Mouse (Mus musculus) c-Kit-negative CD71-positive TER-119-positive erythroid progenitor cells, embryonic 14.5 days (primary cell): Measurements from ENCODE around the gene Mmp21.
"Not testable (repeated sequence)": the region's sequence is repeated elsewhere in the genome, so short reads cannot be mapped to it uniquely, and the experiment has no call there.

ENCODE experiments used
- DNase-seq: peaks from one replicate; pipeline ENCODE4 v3.0.0-alpha.2; 2013; ENCODE audit warnings: low read depth, low spot score

Mmp21 gene

DNA sequence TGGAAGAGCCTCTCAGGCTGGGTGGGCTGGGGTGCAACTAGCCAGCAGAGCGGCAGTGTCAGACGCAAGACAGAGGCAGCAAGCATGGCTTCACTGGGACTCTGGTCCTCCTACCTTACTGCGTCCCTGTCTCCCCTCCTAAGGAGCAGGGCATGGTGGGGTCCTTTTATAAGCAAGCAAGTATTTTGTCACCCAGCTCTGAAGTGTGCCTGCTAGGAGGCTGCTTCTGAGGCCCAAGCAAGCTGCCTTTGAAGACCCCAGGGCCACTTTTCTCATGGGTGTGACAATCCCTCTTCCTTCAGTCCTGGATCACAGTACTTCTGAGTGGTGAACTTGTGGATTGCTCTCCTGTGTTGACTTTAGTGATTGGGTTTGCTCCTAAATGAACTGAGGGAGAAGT is at the start of gene Mmp21:
Gene Mmp21 (minus strand): TSS at position 101 of the 400 bp plus-strand sequence.
- no peak for DNase-seq

DNA sequence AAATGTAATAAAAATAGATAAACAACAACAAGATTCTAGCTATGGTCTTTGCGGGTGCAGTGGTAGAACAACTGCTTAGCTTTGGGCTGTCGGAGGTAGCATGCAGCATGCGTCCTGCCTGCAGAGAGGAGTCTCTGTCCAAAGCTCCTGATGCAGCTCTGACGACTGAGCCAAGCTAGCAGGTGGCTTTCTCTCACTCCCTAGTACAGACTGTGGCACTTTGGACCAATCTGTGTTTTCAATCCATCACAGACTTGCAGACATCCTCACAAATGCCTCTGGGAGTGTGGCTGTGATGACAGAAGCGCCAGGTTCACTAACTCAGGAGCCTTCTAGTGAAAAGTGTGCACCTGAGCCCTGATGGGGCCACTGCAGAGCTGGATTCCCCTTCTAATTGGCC is 49.5 kb upstream of the Mmp21 start:
- DNase-seq = no peak

- no peak for DNase-seq
Observed at GRCm38 (mm10) chr7:133727027-133727426, 47.2 kb upstream of the Mmp21 start.

DNA sequence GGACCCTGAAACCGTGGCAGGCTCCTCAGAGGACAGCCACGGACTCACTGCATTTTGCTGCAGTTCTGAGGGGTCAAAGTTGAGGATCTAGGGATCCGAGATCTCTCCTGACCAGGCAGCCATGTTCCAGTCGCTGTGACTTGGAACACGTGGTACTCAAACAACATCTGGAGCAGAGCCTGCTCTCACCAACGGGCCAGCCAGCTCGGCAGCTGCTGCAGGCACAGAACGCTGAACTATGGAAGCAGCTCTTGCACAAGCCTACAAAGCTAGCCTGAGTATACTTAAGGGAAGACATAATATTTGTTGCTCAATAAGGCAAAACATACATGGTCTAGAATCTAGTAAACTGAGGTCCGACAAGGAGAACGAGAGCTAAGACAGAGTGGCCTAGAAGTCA is 45.7 kb upstream of the Mmp21 start:
- no peak for DNase-seq

DNA sequence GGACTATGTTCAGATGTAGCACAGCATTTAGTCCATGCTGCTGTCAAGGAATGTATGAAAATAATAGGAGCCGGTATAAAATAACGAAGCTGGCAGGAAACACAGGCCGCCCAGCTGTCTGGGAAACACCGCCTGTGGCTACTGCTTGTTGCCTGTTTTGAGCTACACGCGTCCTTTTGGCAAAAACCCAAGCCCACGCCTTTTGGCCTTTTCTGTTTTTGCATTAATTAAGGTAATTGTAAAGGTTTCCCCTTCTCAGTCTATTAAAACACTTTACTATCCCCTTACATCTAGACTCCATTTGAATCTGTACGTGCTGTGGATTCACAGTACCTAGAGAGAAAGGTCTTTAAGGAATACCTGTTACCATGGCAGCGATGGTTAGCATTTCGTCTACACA is 45.0 kb upstream of the Mmp21 start:
- DNase-seq = no peak

- DNase-seq = no peak
Observed at GRCm38 (mm10) chr7:133720616-133721015, 40.8 kb upstream of the Mmp21 start.

GRCm38 (mm10) chr7:133718580-133718979 is 38.7 kb upstream of the Mmp21 start:
- no peak for DNase-seq

GRCm38 (mm10) chr7:133715387-133715786 is 35.5 kb upstream of the Mmp21 start:
- DNase-seq = no peak

DNA sequence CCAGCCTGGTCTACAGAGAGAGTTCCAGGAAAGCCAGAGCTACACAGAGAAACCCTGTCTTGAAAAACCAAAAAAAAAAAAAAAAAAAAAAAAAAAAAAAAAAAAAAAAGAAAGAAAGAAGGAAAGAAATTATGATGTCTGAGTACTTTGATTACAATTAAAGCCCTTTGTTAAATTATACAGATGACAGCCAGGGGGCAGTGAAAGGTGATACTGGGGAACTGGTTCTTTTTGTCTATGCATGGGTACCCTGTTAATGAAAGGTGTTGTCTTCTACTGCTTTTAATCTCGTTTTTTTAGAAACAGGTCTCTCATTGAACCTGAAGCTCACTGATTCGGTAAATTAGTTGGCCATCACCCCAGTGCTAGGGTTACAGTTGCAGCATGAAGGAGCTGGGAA is 27.4 kb upstream of the Mmp21 start:
- no peak for DNase-seq

- DNase-seq = no peak
Observed at GRCm38 (mm10) chr7:133703906-133704305, 24.0 kb upstream of the Mmp21 start.

GRCm38 (mm10) chr7:133702333-133702732 is 22.5 kb upstream of the Mmp21 start:
- DNase-seq = peak; percentile 86

- no peak for DNase-seq
Observed at GRCm38 (mm10) chr7:133701366-133701765, 21.5 kb upstream of the Mmp21 start.

DNA sequence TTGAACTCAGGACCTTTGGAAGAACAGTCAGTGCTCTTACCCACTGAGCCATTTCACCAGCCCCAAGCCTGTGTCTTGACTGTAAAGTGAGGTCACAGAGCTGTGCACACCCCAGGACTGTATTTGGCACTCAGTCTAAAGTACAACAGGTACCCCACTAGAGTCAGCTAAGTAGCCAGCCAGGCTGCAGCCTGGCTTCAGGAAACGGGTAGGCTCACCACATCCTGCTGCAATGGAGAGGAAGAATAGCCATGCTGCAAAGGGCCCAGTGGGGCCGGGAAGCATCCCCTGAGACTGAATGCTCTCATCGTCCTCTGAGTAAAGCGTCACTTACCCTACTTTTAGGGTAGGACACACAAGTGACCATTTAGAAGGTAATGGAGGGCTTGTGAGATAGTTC is 20.0 kb upstream of the Mmp21 start:
- DNase-seq = no peak

DNA sequence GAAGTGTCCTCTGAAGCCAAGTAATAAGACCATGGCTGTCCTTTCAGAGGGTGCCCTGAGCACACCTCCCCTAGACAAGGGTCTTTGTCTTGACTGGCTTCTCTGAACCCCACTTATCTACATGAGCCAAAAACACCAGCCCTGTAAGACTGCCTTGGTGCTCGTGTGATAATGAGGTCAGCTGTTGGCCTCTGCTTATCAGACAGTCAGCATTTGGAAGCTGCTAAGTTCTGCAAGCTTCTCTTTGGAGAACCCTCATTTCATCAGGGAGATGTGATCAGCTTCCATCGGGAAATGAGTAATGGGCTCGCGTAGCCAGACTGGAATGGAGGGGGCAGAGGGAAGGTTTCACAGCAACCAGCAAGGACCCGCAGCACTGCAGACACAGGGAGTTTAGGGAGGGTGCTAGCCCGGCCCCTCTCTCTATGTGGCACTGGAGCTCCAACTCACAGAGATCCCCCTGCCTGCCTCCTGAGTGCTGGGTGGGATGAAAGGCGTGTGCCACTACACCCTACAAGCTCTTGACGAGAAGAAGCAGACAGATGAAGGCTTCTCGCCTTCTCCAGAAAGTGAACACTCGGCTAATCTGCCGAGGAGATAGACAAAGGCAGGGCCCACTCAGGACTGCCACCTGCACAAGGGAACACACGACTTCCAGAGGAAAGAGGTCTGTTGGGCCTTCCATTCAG is 18.3 kb upstream of the Mmp21 start:
- DNase-seq = peak; percentile 70

DNA sequence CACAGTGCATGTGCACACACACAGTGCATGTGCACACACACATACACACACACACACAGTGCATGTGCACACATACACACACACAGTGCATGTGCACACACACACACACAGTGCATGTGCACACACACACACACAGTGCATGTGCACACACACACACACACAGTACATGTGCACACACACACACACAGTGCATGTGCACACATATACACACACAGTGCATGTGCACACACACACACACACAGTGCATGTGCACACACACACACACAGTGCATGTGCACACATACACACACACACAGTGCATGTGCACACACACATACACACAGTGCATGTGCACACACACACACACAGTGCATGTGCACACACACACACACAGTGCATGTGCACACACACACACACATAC is 5.8 kb upstream of the Mmp21 start:
- DNase-seq = not testable (repeated sequence)

GRCm38 (mm10) chr7:133684701-133685100 is 4.8 kb upstream of the Mmp21 start:
- DNase-seq = no peak

DNA sequence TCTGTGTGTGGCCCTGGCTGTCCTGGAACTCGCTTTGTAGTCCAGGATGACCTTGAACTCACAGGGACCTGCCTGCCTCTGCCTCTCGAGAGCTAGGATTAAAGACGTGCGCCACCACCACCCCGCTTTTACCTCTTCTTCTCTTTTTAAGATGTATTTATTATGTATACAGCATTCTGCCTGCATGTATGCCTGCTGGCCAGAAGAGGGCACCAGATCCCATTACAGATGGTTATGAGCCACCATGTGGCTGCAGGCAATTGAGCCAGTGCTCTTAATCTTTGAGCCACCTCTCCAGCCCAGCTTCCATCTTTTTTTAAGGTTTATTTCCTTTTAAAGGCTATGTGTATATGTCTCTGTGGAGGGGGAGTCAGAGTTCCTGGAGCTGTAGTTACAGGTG is 4.2 kb upstream of the Mmp21 start:
- no peak for DNase-seq

DNA sequence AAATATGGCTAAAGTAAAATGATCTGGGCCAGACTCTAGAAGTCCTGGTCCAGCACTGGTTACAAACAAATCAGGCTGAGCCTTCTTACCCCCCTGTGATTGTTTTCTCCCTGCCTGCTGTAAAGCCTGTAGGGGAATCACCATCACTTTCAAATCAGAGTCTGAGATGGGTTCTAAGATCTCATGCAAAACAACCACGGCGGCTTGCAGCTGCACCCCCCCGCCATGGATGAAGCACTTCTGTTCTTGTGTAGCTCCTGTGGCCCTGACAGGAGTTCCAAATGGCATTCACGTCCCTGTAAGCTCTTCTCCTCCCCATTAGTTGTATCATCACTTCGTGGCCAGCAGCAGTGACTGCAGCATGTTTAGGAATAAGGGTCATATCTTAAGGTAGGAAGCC is 3.8 kb upstream of the Mmp21 start:
- DNase-seq = no peak

DNA sequence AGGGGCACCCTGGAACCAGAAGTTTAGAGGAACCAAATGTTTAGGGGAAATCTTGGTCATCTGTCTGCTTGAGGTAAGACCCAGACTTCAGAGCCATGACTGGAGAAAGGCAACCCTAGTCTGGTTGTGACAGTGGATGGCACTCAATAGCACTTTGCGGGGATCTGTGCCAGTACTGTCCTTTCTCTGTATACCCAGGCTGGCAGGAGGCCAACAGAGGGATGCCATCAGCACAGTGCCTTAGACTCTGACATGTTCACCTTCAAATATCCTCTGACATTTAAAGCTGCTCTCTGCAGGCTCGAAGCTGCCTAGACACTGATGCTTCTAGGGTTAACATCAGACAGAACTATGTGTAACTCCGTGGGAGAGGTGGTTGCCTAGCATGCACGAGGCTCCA is 422 bp downstream of the Mmp21 start:
- DNase-seq = no peak

DNA sequence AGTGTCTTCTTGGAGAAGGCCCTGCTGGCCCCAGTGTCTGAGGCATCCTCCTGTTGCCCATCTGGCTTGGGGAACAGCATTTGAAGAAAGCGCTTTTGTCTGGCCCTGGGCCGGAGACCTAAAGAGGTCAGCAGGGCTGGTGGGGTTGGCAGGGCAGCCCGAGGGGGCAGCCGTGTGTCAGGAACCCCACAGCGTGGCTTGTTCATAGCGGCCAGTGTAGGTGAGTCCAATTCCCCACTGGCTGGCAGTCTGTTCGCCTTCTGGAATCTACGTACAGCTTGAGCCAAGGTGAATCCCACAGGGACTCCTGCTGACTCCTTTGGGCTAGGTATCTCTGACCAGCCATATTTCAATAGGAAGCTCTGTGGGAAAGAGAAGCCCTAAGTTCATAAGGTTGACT is 1.1 kb downstream of the Mmp21 start:
- no peak for DNase-seq

DNA sequence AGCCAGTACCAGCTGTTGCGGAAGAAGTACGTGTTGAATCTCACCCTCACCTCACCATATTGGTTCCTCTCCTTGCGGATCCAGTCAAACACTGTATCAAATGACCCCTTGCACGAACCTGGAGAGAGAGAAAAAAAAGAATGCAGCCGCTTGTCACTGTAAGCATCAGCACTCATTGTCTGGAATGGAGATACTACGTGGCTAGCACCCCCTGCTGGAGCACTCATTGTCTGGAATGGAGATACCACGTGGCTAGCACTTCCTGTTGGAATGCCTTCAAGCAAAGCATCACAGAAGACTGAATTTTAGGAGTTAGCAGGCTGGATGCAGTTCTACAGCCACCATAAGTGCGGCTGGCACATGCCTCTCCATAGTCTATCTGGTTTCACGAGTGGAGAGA is 3.9 kb downstream of the Mmp21 start:
- no peak for DNase-seq

DNA sequence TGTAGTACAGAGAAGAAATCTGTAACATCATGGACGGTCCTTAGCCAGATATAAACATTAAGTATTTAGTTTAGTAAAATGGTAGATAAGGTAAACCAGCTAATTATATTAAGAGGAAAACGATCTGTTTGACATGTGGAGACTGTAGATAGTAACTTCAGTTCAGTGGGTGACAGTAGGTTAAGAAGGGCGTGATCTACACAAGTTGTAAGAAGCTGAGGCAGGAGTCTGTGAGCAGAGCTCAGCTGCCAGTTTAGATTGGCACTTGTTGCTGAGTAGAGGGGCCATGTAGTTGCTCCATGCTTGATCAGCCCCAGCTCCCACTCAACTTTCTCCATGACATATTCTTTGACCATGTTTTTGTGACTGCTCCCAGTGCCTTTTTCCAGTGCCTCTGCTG is 9.0 kb downstream of the Mmp21 start:
- no peak for DNase-seq

GRCm38 (mm10) chr7:133669946-133670345 is 9.9 kb downstream of the Mmp21 start:
- no peak for DNase-seq

DNA sequence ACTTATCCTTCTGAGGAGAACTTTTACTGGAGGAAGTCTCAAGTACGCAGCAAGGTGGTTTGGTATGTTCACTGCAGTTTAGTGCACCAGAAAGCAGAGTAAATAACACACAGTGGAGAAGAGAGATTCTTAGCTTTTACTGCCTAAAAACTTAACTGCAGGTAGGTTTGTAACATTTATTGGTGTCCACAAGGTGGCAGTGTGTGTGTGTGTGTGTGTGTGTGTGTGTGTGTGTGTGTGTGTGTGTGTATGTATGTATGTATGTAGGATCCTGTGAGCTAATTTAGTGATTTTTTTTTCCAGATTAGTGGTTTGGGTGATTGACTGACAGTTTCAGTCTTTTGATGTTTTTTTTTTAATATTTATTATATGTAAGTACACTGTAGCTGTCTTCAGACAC is 10.8 kb downstream of the Mmp21 start:
- DNase-seq = no peak
